Comparison of ENCODE assay signal across 8 mouse cellular contexts in genomic region chr19:53325578-53326295, GRCm38 (mm10). TPM values are rescaled to one million over a fixed set of nuclear protein-coding genes. Genes with fewer than 3 reads are reported as not detected.
DNase-seq lines count a peak whose midpoint lies in the region; ATAC-seq and TF ChIP-seq lines count a peak whose summit lies in the region.

No protein-coding gene starts in this region.

- peak overlapping the region; percentile 56 for H3K4me3 ChIP-seq in ES-Bruce4 (ENCODE audit: low read depth, low read length)
- H3K4me3 ChIP-seq in bone marrow, adult 2 months (replicated peaks; ENCODE audit: control insufficient read depth, low read depth, low read length), result peak overlapping the region; percentile 53
- peak overlapping the region; percentile 38 for H3K4me3 ChIP-seq in embryonic fibroblast, embryonic 13.5 days (ENCODE audit: insufficient read depth, low read length)
- H3K4me3 ChIP-seq in heart, embryonic 10.5 days, result peak overlapping the region; percentile 63
- peak overlapping the region; percentile 52 for H3K4me3 ChIP-seq in liver, embryonic 12.5 days
- H3K4me3 ChIP-seq in neural tube, embryonic 11.5 days (ENCODE audit: low read depth, low read length), result 0 out of 2 replicates have a peak overlapping the region, but pooled peaks have one; percentile 10

- peaks cover 2% of the 10 kb centered on the region for H3K4me1 ChIP-seq in ES-Bruce4 (ENCODE audit: control insufficient read depth, insufficient read depth, low read length)
- H3K4me1 ChIP-seq in bone marrow, adult 2 months (ENCODE audit: control insufficient read depth, insufficient read depth, low read length), result peaks cover 11% of the 10 kb centered on the region
- peaks cover 7% of the 10 kb centered on the region; the same call in 1 of the 2 replicates for H3K4me1 ChIP-seq in embryonic fibroblast, embryonic 13.5 days (ENCODE audit: control insufficient read depth, insufficient read depth, low read length)
- H3K4me1 ChIP-seq in heart, embryonic 10.5 days, result peaks cover 39% of the 10 kb centered on the region
- H3K4me1 ChIP-seq in liver, embryonic 12.5 days, result peaks cover 86% of the 10 kb centered on the region
- peaks cover 11% of the 10 kb centered on the region for H3K4me1 ChIP-seq in neural tube, embryonic 11.5 days (ENCODE audit: control insufficient read depth, insufficient read depth, low read length)

- H3K9ac ChIP-seq in ES-Bruce4 (ENCODE audit: low read depth, poor library complexity, severe bottlenecking), result peak overlapping the region; percentile 62
- peak overlapping the region; percentile 80 for H3K9ac ChIP-seq in liver, embryonic 12.5 days
- peak overlapping the region; percentile 37 for H3K9ac ChIP-seq in neural tube, embryonic 11.5 days (ENCODE audit: low read length)

- H3K9me3 ChIP-seq in ES-Bruce4 (replicated peaks; ENCODE audit: control insufficient read depth, insufficient read depth, low read length, poor library complexity, severe bottlenecking), result no peaks in the 10 kb centered on the region
- H3K9me3 ChIP-seq in heart, embryonic 10.5 days, result no peaks in the 10 kb centered on the region
- H3K9me3 ChIP-seq in liver, embryonic 12.5 days (replicated peaks), result no peaks in the 10 kb centered on the region
- no peaks in the 10 kb centered on the region for H3K9me3 ChIP-seq in neural tube, embryonic 11.5 days (ENCODE audit: control insufficient read depth, low read length)

- TF ChIP-seq EP300 in ES-Bruce4 (IDR thresholded peaks at IDR 0.05; ENCODE audit: insufficient read depth, low read depth, low read length), result no peak

- peak; percentile 93 for DNase-seq in heart, embryonic 10.5 days (ENCODE audit: low spot score)
- peak; percentile 52 for DNase-seq in kidney, postnatal 10 days
- DNase-seq in neural tube, embryonic 11.5 days (ENCODE audit: low spot score), result peak; percentile 67
- DNase-seq in urinary bladder, postnatal 10 days (ENCODE audit: low spot score), result no peak

- no peaks in the 10 kb centered on the region for H3K36me3 ChIP-seq in ES-Bruce4 (ENCODE audit: control insufficient read depth, insufficient read depth, low read length, poor library complexity, severe bottlenecking)
- no peaks in the 10 kb centered on the region for H3K36me3 ChIP-seq in heart, embryonic 10.5 days
- H3K36me3 ChIP-seq in liver, embryonic 12.5 days, result no peaks in the 10 kb centered on the region
- H3K36me3 ChIP-seq in neural tube, embryonic 11.5 days (ENCODE audit: control insufficient read depth, insufficient read depth, low read length), result no peaks in the 10 kb centered on the region

- TF ChIP-seq POLR2A in ES-Bruce4 (IDR thresholded peaks at IDR 0.05; ENCODE audit: insufficient read depth, low read length), result no peak
- peak; percentile 44; the same call in 1 of the 2 replicates for TF ChIP-seq POLR2A in bone marrow, adult 2 months (IDR thresholded peaks at IDR 0.05; ENCODE audit: borderline replicate concordance, control insufficient read depth, low read depth, low read length)
- no peak; the same call in 1 of the 2 replicates for TF ChIP-seq POLR2A in embryonic fibroblast, embryonic 13.5 days (IDR thresholded peaks at IDR 0.05; ENCODE audit: low read depth, low read length)

- peak; percentile 85 for ATAC-seq in liver, embryonic 12.5 days
- no peak for ATAC-seq in neural tube, embryonic 11.5 days (ENCODE audit: insufficient read depth, low FRiP score, low TSS enrichment)

- H3K27ac ChIP-seq in ES-Bruce4 (ENCODE audit: insufficient read depth, low read length), result 0 out of 2 replicates have a peak overlapping the region, but pooled peaks have one; percentile 7
- H3K27ac ChIP-seq in bone marrow, adult 2 months (ENCODE audit: control insufficient read depth, insufficient read depth, low read depth, low read length, poor library complexity), result peak overlapping the region; percentile 95
- peak overlapping the region; percentile 37; the same call in 1 of the 2 replicates for H3K27ac ChIP-seq in embryonic fibroblast, embryonic 13.5 days (ENCODE audit: insufficient read depth, low read length)
- H3K27ac ChIP-seq in heart, embryonic 10.5 days, result peak overlapping the region; percentile 91
- peak overlapping the region; percentile 98 for H3K27ac ChIP-seq in liver, embryonic 12.5 days
- peak overlapping the region; percentile 56; the same call in 1 of the 2 replicates for H3K27ac ChIP-seq in neural tube, embryonic 11.5 days (ENCODE audit: low read depth, low read length)

- H3K27me3 ChIP-seq in ES-Bruce4 (ENCODE audit: control insufficient read depth, insufficient read depth, low read length, poor library complexity, severe bottlenecking), result no peaks in the 10 kb centered on the region
- no peaks in the 10 kb centered on the region for H3K27me3 ChIP-seq in heart, embryonic 10.5 days (ENCODE audit: insufficient read depth, poor library complexity, severe bottlenecking)
- H3K27me3 ChIP-seq in liver, embryonic 12.5 days (replicated peaks), result no peaks in the 10 kb centered on the region
- H3K27me3 ChIP-seq in neural tube, embryonic 11.5 days (ENCODE audit: control insufficient read depth, insufficient read depth, low read length), result no peaks in the 10 kb centered on the region

- peak overlapping the region; percentile 71 for H3K4me2 ChIP-seq in liver, embryonic 12.5 days
- peak overlapping the region; percentile 39 for H3K4me2 ChIP-seq in neural tube, embryonic 11.5 days (ENCODE audit: low read depth)

- 15% methylated on average over 27 of the region's 27 CpGs for WGBS in bone marrow, adult 2 months
- WGBS in heart, embryonic 10.5 days, result 5% methylated on average over 27 of the region's 27 CpGs
- 6% methylated on average over 27 of the region's 27 CpGs for WGBS in liver, embryonic 12.5 days (ENCODE audit: insufficient replicate concordance)
- whole genome bisulfite sequencing in neural tube, embryonic 11.5 days, result 15% methylated on average over 27 of the region's 27 CpGs

- no peak for TF ChIP-seq CTCF in ES-Bruce4 (IDR thresholded peaks at IDR 0.05; ENCODE audit: low read depth, low read length)
- TF ChIP-seq CTCF in bone marrow, adult 2 months (IDR thresholded peaks at IDR 0.05; ENCODE audit: control insufficient read depth, insufficient read depth, low read length), result no peak
- no peak for TF ChIP-seq CTCF in embryonic fibroblast, embryonic 13.5 days (IDR thresholded peaks at IDR 0.05; ENCODE audit: borderline replicate concordance, insufficient read depth, low read length)

RNA-seq across cellular contexts. Expression of gene Mxi1, which starts 15.4 kb away (rescaled TPM):
- 34.7 and 36.5 TPM in 2 replicates for polyA plus RNA-seq in ES-Bruce4 (2011; ENCODE audit: insufficient read depth, insufficient read length, low read depth, missing spikeins)
- 32.4 and 39.2 TPM in 2 replicates for polyA plus RNA-seq in bone marrow, adult 2 months (2011; ENCODE audit: insufficient read depth, insufficient read length, low replicate concordance, missing spikeins)
- polyA plus RNA-seq in embryonic fibroblast, embryonic 13.5 days (2011; ENCODE audit: insufficient read length, low read depth, missing spikeins), result 17.5 and 19.8 TPM in 2 replicates
- 27.7 and 28.7 TPM in 2 replicates for polyA plus RNA-seq in heart, embryonic 10.5 days (2016; fragmentation: Nextera tagmentation; extraction: Ambion mirVana)
- polyA plus RNA-seq in liver, embryonic 12.5 days (2016; fragmentation: Nextera tagmentation; extraction: Ambion mirVana), result 38.3 and 39.3 TPM in 2 replicates
- polyA plus RNA-seq in neural tube, embryonic 11.5 days (2014; fragmentation: Nextera tagmentation; extraction: Ambion mirVana), result 56.4 and 58.4 TPM in 2 replicates

RNA-seq across cellular contexts. Expression of gene Gm10197, which starts 45.8 kb away (rescaled TPM):
- not detected in 2 replicates for polyA plus RNA-seq in ES-Bruce4 (2011; ENCODE audit: insufficient read depth, insufficient read length, low read depth, missing spikeins)
- not detected in 2 replicates for polyA plus RNA-seq in bone marrow, adult 2 months (2011; ENCODE audit: insufficient read depth, insufficient read length, low replicate concordance, missing spikeins)
- polyA plus RNA-seq in embryonic fibroblast, embryonic 13.5 days (2011; ENCODE audit: insufficient read length, low read depth, missing spikeins), result not detected in 2 replicates
- polyA plus RNA-seq in heart, embryonic 10.5 days (2016; fragmentation: Nextera tagmentation; extraction: Ambion mirVana), result not detected in 2 replicates
- polyA plus RNA-seq in liver, embryonic 12.5 days (2016; fragmentation: Nextera tagmentation; extraction: Ambion mirVana), result not detected in 2 replicates
- polyA plus RNA-seq in neural tube, embryonic 11.5 days (2014; fragmentation: Nextera tagmentation; extraction: Ambion mirVana), result 7.2 TPM in 1 of 2 replicates, not detected in the other

Comparison
In these comparisons a context has a peak if more than half of its experiments do, and no peak if none do; other contexts are left out.
1. H3K27ac ChIP-seq: peak in every context shown above with its lines; median percentile 98 in liver, embryonic 12.5 days; 95 in bone marrow, adult 2 months; 91 in heart, embryonic 10.5 days; 56 in neural tube, embryonic 11.5 days; 37 in embryonic fibroblast, embryonic 13.5 days; 7 in ES-Bruce4.
2. H3K4me3 ChIP-seq: peak in every context shown above with its lines; median percentile 63 in heart, embryonic 10.5 days; 56 in ES-Bruce4; 53 in bone marrow, adult 2 months; 52 in liver, embryonic 12.5 days; 38 in embryonic fibroblast, embryonic 13.5 days; 10 in neural tube, embryonic 11.5 days.